Mouse (Mus musculus) heart, postnatal 0 days (tissue): Measurements from ENCODE around the gene Nceh1. TPM values are rescaled to one million over a fixed set of nuclear protein-coding genes. Genes with fewer than 3 reads are reported as not detected.
A peak's percentile ranks its signal among the peaks of the same experiment; 100 is the strongest.

Experiments used
- ATAC-seq: fragments of 200-750 bp; cut with Nextera tagmentation; 2 replicates; pipeline ENCODE4 v1.8.0; 2017; ENCODE audit warnings: low read depth, moderate number of reproducible peaks, moderate library complexity; ENCODE audit not compliant: insufficient read depth
- DNase-seq: peaks from one replicate; pipeline ENCODE4 v3.0.0-alpha.2; 2016; ENCODE audit warnings: low spot score
- H3K27ac ChIP-seq: fragments of 300-500 bp; sonication (generic); 2 replicates; pipeline ENCODE4 v1.5.1; 2014; ENCODE audit warnings: low read depth, mild to moderate bottlenecking
- H3K27me3 ChIP-seq: fragments of 300-500 bp; sonication (generic); 2 replicates; pipeline ENCODE4 v1.6.1; 2014; ENCODE audit warnings: low read length, mixed read lengths; ENCODE audit not compliant: control insufficient read depth, insufficient read depth
- H3K36me3 ChIP-seq: fragments of 300-500 bp; sonication (generic); replicated peaks from 2 replicates; pipeline ENCODE4 v1.6.1; 2014; ENCODE audit warnings: low read length, mixed read lengths; ENCODE audit not compliant: control insufficient read depth, insufficient read depth
- H3K4me1 ChIP-seq: fragments of 300-500 bp; sonication (generic); 2 replicates; pipeline ENCODE4 v1.6.1; 2014; ENCODE audit warnings: antibody characterized with exemption; ENCODE audit not compliant: control insufficient read depth, insufficient read depth
- H3K4me2 ChIP-seq: fragments of 300-500 bp; sonication (generic); 2 replicates; pipeline ENCODE4 v1.6.1; 2014; ENCODE audit warnings: low read depth, mild to moderate bottlenecking, low read length, moderate library complexity
- H3K4me3 ChIP-seq: fragments of 300-500 bp; sonication (generic); 2 replicates; pipeline ENCODE4 v1.5.1; 2014; ENCODE audit warnings: low read depth, low read length
- H3K9ac ChIP-seq: fragments of 300-500 bp; sonication (generic); replicated peaks from 2 replicates; pipeline ENCODE4 v1.6.1; 2014; ENCODE audit warnings: low read depth, low read length, mixed read lengths
- H3K9me3 ChIP-seq: fragments of 300-500 bp; sonication (generic); replicated peaks from 2 replicates; pipeline ENCODE4 v1.6.1; 2016; ENCODE audit warnings: low read length; ENCODE audit not compliant: control insufficient read depth
- CTCF ChIP-seq: IDR thresholded peaks from 2 replicates; pipeline ENCODE4 v1.5.1; 2016; ENCODE audit warnings: antibody characterized with exemption, control low read depth, low read depth
- EP300 ChIP-seq: IDR thresholded peaks from 2 replicates; pipeline ENCODE4 v1.6.1; 2016; ENCODE audit warnings: antibody characterized with exemption, low read depth
- WGBS: fragments of 180-500 bp; shearing (Covaris S2); extraction: QIAGEN DNeasy Blood & Tissue Kit; methylation state at CpG from one replicate; pipeline ENCODE4 v1.1.7; 2014; 5-methylcytosine and 5-hydroxymethylcytosine counted together
- polyA plus RNA-seq: library from polyadenylated mRNA; unstranded; fragments of >200 nt; fragmentation: Nextera tagmentation; extraction: Ambion mirVana; gene quantifications from 2 replicates; pipeline ENCODE4 v1.2.1, GENCODE M21; 2015
- total RNA-seq: library from RNA; depleted of rRNA; stranded (reverse); fragments of >200 nt; gene quantifications from 2 replicates; pipeline ENCODE4 v1.2.3, GENCODE M21; 2014; ENCODE audit warnings: low replicate concordance

Gene Nceh1
- total and polyA plus RNA-seq, 2 experiments from 2014 or later = 67.7 to 81.0 TPM

GRCm38 (mm10) chr3:27193844-27194317 is 11.1 kb downstream of the Nceh1 start:
- WGBS = 9% methylated on average over 6 of the region's 6 CpGs
- Histone ChIP-seq H3K4me3 (no peak overlapping the region), H3K4me2 (no peak overlapping the region), H3K27ac (peak overlapping the region; percentile 63), H3K9me3 (no peaks in the 10 kb centered on the region), H3K4me1 (peaks cover 27% of the 10 kb centered on the region), H3K27me3 (no peaks in the 10 kb centered on the region), H3K36me3 (no peaks in the 10 kb centered on the region), H3K9ac (no peak overlapping the region)
- TF ChIP-seq EP300 = 0 out of 2 replicates have a peak, but pooled peaks have one; percentile 47
- no peak for TF ChIP-seq CTCF
- DNase-seq (peak; percentile 63), ATAC-seq (peak; percentile 82)

DNA sequence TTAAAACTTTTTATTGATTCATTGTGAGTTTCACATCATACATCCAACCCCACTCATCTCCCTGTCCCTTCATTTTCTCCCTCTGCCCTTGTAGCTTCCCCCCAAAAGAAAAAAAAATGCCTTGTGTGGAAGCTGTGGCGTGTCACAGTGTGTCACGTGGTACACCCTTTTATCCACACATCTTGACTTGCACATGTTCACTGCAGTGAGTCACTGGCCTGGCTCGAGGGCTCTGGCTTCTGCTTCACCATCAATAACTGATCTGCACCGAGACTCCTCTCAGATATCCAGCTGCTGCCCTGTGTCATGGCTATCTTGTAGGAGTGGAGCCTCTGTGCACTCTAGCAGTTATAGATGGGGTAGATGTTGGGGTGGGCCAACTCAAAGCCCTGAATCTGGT is 12.4 kb downstream of the Nceh1 start:
- Histone ChIP-seq H3K36me3 (no peaks in the 10 kb centered on the region), H3K27ac (no peak overlapping the region), H3K4me1 (peaks cover 27% of the 10 kb centered on the region), H3K27me3 (no peaks in the 10 kb centered on the region), H3K4me2 (no peak overlapping the region), H3K4me3 (no peak overlapping the region), H3K9me3 (no peaks in the 10 kb centered on the region), H3K9ac (no peak overlapping the region)
- no peak for ATAC-seq
- 62% methylated on average over 4 of the region's 4 CpGs for WGBS
- no peak for DNase-seq
- no peak for TF ChIP-seq CTCF
- no peak for TF ChIP-seq EP300

DNA sequence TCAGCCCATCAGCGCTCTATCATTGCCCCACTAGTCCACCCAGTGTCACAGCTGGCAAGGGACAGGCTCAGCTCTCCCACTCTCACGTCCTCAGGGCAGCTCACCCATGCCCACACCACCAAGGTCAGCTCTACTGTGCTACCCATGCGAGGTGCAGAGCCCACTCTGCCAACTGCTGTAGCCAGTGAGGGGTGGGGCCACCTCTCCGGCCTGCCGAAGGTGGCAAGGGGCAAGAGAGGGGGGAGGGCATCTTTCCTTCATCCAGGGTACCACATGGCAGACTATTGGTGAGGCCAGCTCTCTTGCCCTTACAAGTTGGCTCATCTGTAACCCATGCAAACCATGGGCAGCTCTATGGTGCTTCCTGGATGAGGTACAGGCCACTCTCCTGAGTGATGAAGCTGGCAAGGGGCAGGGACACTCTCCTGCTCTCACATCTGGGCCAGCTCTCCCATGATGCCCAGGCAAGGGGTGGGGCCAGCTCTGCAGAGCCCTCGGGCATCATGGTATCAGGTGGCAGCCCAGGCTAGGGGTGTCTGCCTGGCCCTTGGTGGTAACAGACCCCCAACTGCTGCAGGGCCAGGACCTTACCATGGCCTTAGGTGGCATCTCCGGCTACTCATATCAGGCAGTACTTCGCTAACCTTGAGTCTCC is 12.9 kb downstream of the Nceh1 start:
- no peak overlapping the region for H3K9ac ChIP-seq
- no peaks in the 10 kb centered on the region for H3K27me3 ChIP-seq
- TF ChIP-seq CTCF (no peak), EP300 (no peak)
- H3K4me3 ChIP-seq = no peak overlapping the region
- ATAC-seq = no peak
- H3K27ac ChIP-seq = no peak overlapping the region
- H3K4me2 ChIP-seq = no peak overlapping the region
- WGBS = 83% methylated on average over 8 of the region's 8 CpGs
- H3K4me1 ChIP-seq = peaks cover 27% of the 10 kb centered on the region
- no peaks in the 10 kb centered on the region for H3K9me3 ChIP-seq
- no peak for DNase-seq
- H3K36me3 ChIP-seq = no peaks in the 10 kb centered on the region

- no peaks in the 10 kb centered on the region for H3K9me3 ChIP-seq
- no peaks in the 10 kb centered on the region for H3K36me3 ChIP-seq
- WGBS = 86% methylated on average over 1 of the region's 1 CpGs
- no peak overlapping the region for H3K27ac ChIP-seq
- H3K9ac ChIP-seq = no peak overlapping the region
- H3K4me1 ChIP-seq = peaks cover 30% of the 10 kb centered on the region
- TF ChIP-seq EP300 = no peak
- TF ChIP-seq CTCF = no peak
- no peak overlapping the region for H3K4me3 ChIP-seq
- no peak for DNase-seq
- no peaks in the 10 kb centered on the region for H3K27me3 ChIP-seq
- ATAC-seq = no peak
- no peak overlapping the region for H3K4me2 ChIP-seq
These were observed 13.8 kb downstream of the Nceh1 start for GRCm38 (mm10) chr3:27196529-27196928.

- peaks cover 24% of the 10 kb centered on the region for H3K4me1 ChIP-seq
- no peaks in the 10 kb centered on the region for H3K27me3 ChIP-seq
- no peak overlapping the region for H3K9ac ChIP-seq
- ATAC-seq (no peak), DNase-seq (no peak)
- TF ChIP-seq EP300 (no peak), CTCF (no peak)
- H3K4me3 ChIP-seq = no peak overlapping the region
- 72% methylated on average over 5 of the region's 5 CpGs for WGBS
- no peak overlapping the region for H3K4me2 ChIP-seq
- no peaks in the 10 kb centered on the region for H3K9me3 ChIP-seq
- no peaks in the 10 kb centered on the region for H3K36me3 ChIP-seq
- H3K27ac ChIP-seq = no peak overlapping the region
These were observed 15.1 kb downstream of the Nceh1 start for GRCm38 (mm10) chr3:27197816-27198215.

DNA sequence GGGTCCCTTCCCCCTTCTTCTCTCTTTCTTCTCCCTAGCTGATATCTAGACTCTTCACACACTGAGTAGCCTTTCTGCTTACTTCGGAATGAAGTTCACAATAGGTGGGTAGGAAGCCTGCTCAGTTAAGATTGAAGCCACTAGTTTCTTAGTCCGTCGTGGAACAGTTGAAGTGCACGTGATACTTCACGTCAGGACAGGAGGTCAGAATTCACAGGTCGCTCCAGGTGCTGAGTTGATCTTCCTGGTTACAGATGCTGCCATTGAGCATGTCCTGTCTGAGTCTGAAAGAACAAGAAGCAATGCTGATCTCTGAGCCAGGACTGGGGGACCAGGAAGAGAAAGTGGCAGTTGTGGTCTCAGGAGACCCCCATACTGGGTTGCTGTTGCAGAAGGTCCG is 16.4 kb downstream of the Nceh1 start:
- TF ChIP-seq CTCF = no peak
- no peak for TF ChIP-seq EP300
- H3K27ac ChIP-seq = no peak overlapping the region
- peaks cover 12% of the 10 kb centered on the region; the same call in 1 of the 2 replicates for H3K4me1 ChIP-seq
- no peak overlapping the region for H3K4me2 ChIP-seq
- 85% methylated on average over 7 of the region's 7 CpGs for WGBS
- H3K4me3 ChIP-seq = no peak overlapping the region
- no peaks in the 10 kb centered on the region for H3K9me3 ChIP-seq
- no peak for DNase-seq
- no peaks in the 10 kb centered on the region for H3K36me3 ChIP-seq
- H3K9ac ChIP-seq = no peak overlapping the region
- H3K27me3 ChIP-seq = no peaks in the 10 kb centered on the region
- no peak for ATAC-seq
